Mouse (Mus musculus): ENCODE results near the gene 1500011B03Rik.

GRCm38 (mm10) chr5:114861730-114862129, 38.5 kb upstream of the 1500011B03Rik start:
- TF ChIP-seq POLR2A (IDR thresholded peaks at IDR 0.05; ENCODE audit: control insufficient read depth, extremely low read depth, insufficient read depth, low read length, poor library complexity) (no peak), CTCF (IDR thresholded peaks at IDR 0.05; ENCODE audit: borderline replicate concordance, control insufficient read depth, extremely low read depth, insufficient read depth, low read length, poor library complexity) (no peak)
